Mouse (Mus musculus) MEL (cell line): Measurements from ENCODE around the gene Traf5.

Source experiments
- CTCF ChIP-seq, 3 experiments: IDR thresholded peaks in 2 of 3; conservative IDR thresholded peaks in 1 of 3; 2 replicates each; pipeline ENCODE4 v1.5.1; 2011 to 2012; ENCODE audit warnings: low read length in 3 of 3, low read depth in 2 of 3, mild to moderate bottlenecking in 2 of 3, improper control_type of control experiment in 1 of 3, inconsistent platforms in 1 of 3, mixed read lengths in 1 of 3, moderate library complexity in 1 of 3; ENCODE audit not compliant: control insufficient read depth in 1 of 3, insufficient read depth in 1 of 3, poor library complexity in 1 of 3, severe bottlenecking in 1 of 3
- MAZ ChIP-seq: IDR thresholded peaks from 2 replicates; pipeline ENCODE4 v1.6.1; 2012; ENCODE audit warnings: low read depth, mild to moderate bottlenecking, inconsistent platforms, low read length, improper control_type of control experiment
- MEF2A ChIP-seq: IDR thresholded peaks from 2 replicates; pipeline ENCODE4 v1.6.1; 2014; ENCODE audit warnings: low read depth, mild to moderate bottlenecking, inconsistent platforms, low read length, improper control_type of control experiment; ENCODE audit not compliant: poor library complexity, insufficient replicate concordance, severe bottlenecking; ENCODE audit errors: extremely low read depth
- NELFE ChIP-seq: IDR thresholded peaks from 2 replicates; pipeline ENCODE4 v1.6.1; 2011; ENCODE audit warnings: low read depth, low read length, improper control_type of control experiment
- USF1 ChIP-seq: IDR thresholded peaks from 2 replicates; pipeline ENCODE4 v1.6.1; 2014; ENCODE audit warnings: low read depth, mild to moderate bottlenecking, inconsistent platforms, low read length, improper control_type of control experiment, moderate library complexity

GRCm38 (mm10) chr1:192076101-192076500 is 16.3 kb downstream of the Traf5 start:
- TF ChIP-seq NELFE (no peak), MAZ (no peak), CTCF (IDR thresholded peaks at IDR 0.05 in 2 of 3, conservative IDR thresholded peaks at IDR 0.05 in 1 of 3; ENCODE audit: control insufficient read depth in 1 of 3, insufficient read depth in 1 of 3, low read depth in 2 of 3, low read length in 3 of 3, poor library complexity in 1 of 3, severe bottlenecking in 1 of 3) (no peak), USF1 (no peak), MEF2A (no peak)
